Mouse (Mus musculus) cortical plate, adult 2 months (tissue): ENCODE results near the gene Mcam.

ENCODE experiments used
- CTCF ChIP-seq: fragments of 200-500 bp; IDR thresholded peaks from 2 replicates; pipeline ENCODE4 v1.5.1; 2011; ENCODE audit warnings: mild to moderate bottlenecking, control low read depth, low read length; ENCODE audit not compliant: insufficient read depth; ENCODE audit errors: extremely low read depth
- POLR2A ChIP-seq: fragments of 200-500 bp; IDR thresholded peaks from 2 replicates; pipeline ENCODE4 v1.6.1; 2011; ENCODE audit warnings: mild to moderate bottlenecking, low read length, control low read depth; ENCODE audit not compliant: insufficient read depth; ENCODE audit errors: extremely low read depth

- TF ChIP-seq CTCF (no peak), POLR2A (no peak)
Observed at GRCm38 (mm10) chr9:44177405-44177804, 43.1 kb downstream of the Mcam start.
